ENCODE assay signal across 25 mouse cellular contexts in the genomic region with DNA sequence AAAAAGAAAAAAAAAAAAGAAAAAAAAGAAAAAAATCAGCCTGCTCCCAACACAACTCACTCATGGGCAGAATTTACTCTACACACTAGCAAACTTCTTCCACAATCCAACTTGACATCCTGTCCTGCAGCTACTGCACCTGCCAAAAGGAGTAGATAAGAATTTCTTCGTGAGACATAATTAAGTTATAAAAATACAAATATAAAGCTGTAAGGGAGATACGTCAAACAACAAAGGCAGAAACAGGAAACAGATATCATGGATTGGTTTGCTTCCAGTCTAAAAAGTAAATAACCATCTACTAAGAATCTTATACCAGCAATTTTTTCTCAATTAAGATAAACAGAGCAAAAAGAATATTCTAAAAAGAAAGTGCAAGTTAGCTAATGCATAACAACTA.
"Had no signal": no experiment of that assay in that cellular context is flagged by ENCODE, and none has a peak within 500 bp of the region (broad histone marks: within the 10 kb centered on the region; RNA-seq: fewer than 3 reads in every experiment).

No protein-coding gene starts in this region.

- H3K27ac ChIP-seq: embryonic facial prominence, embryonic 10.5 days; embryonic facial prominence, embryonic 12.5 days; embryonic facial prominence, embryonic 13.5 days; embryonic facial prominence, embryonic 15.5 days; forebrain, embryonic 10.5 days; forebrain, embryonic 12.5 days; forebrain, embryonic 13.5 days; forebrain, embryonic 15.5 days; gastrocnemius, adult 2 months; heart, adult 2 months had no signal

- H3K36me3 ChIP-seq: embryonic facial prominence, embryonic 10.5 days; embryonic facial prominence, embryonic 12.5 days; embryonic facial prominence, embryonic 13.5 days; embryonic facial prominence, embryonic 15.5 days; forebrain, embryonic 10.5 days; forebrain, embryonic 12.5 days; forebrain, embryonic 15.5 days had no signal

- H3K9ac ChIP-seq: embryonic facial prominence, embryonic 12.5 days; embryonic facial prominence, embryonic 13.5 days; embryonic facial prominence, embryonic 15.5 days; forebrain, embryonic 12.5 days; forebrain, embryonic 13.5 days; forebrain, embryonic 15.5 days; forebrain, postnatal 0 days had no signal

- H3K4me3 ChIP-seq: embryonic facial prominence, embryonic 10.5 days; embryonic facial prominence, embryonic 12.5 days; embryonic facial prominence, embryonic 13.5 days; embryonic facial prominence, embryonic 15.5 days; erythroblast, embryonic 14.5 days; forebrain, embryonic 10.5 days; forebrain, embryonic 12.5 days; forebrain, embryonic 13.5 days; forebrain, embryonic 15.5 days; gastrocnemius, adult 2 months; heart, adult 2 months had no signal

- H3K27me3 ChIP-seq: embryonic facial prominence, embryonic 12.5 days; embryonic facial prominence, embryonic 13.5 days; embryonic facial prominence, embryonic 15.5 days; forebrain, embryonic 12.5 days; forebrain, embryonic 13.5 days; forebrain, embryonic 15.5 days had no signal

- H3K4me1 ChIP-seq: embryonic facial prominence, embryonic 10.5 days; embryonic facial prominence, embryonic 12.5 days; embryonic facial prominence, embryonic 13.5 days; embryonic facial prominence, embryonic 15.5 days; forebrain, embryonic 10.5 days; forebrain, embryonic 12.5 days; forebrain, embryonic 13.5 days; forebrain, embryonic 15.5 days had no signal

- H3K9me3 ChIP-seq: embryonic facial prominence, embryonic 10.5 days; embryonic facial prominence, embryonic 12.5 days; embryonic facial prominence, embryonic 13.5 days; embryonic facial prominence, embryonic 15.5 days; forebrain, embryonic 10.5 days; forebrain, embryonic 12.5 days; forebrain, embryonic 13.5 days; forebrain, embryonic 15.5 days had no signal

- DNase-seq: cerebellum, adult 9-10 months; cerebellum, adult 9-11 months; cerebellum, postnatal 10 days; cerebellum, postnatal 14 days; cerebellum, postnatal 25 days; cerebellum, postnatal 36 days; embryo, embryonic 11 days; forebrain, postnatal 0 days; gastrocnemius, adult 2 months; gastrocnemius, postnatal 10 days; gastrocnemius, postnatal 14 days; gastrocnemius, postnatal 25 days; gastrocnemius, postnatal 36 days; heart, adult 11 months; heart, adult 18-20 months; heart, adult 2 months had no signal
